Mouse (Mus musculus): ENCODE results near the gene Usp33. TPM values are rescaled to one million over a fixed set of nuclear protein-coding genes. Genes with fewer than 3 reads are reported as not detected.

Gene Usp33
- 1.3 and 13.8 TPM in 2 replicates for polyA plus RNA-seq (2012; ENCODE audit: low replicate concordance)

DNA sequence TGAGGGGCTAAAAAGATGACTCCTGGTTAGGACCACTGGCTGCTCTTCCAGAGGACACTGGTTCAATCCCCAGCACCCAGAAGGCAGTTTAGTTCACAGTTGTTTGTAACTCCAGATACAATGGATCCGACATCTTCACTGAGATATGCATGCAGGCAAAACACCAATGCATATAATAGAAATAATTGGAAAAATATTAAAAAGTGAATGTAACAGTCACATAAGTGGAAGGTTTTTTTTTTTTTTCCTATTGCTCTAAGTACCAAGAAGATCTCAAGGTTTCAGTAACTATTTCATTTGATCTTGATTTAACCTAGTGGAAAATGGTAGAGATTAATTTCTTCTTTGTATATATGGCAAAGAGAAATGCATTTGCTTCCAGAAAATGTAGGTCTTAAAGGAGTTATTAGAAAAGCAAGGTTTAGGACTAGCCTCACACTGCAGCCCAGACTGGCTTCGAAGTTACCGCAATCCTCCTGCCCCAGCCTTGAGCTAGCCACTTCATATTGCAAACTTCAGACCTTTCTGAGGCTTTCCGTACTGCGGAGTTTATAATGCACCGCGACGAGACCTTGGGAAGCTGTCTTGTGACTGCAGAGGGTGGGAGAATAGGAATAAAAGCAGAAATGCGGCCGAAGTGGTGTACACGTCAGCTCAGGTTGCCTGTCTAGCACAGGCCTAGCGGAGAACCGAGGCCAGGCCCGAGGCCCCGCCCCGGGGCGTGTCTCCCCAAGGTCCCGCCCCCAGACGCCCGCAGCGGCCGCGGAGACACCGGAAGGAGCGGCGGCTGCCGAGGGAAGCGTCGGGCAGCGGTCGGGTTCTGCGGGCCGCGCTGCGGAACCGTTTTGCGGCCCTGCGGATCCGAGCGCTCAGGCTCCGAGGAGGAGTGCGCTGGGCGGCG, at the start of gene Usp33:
Usp33 (plus strand) TSS at position 747 of the 901 bp plus-strand sequence.

DNA sequence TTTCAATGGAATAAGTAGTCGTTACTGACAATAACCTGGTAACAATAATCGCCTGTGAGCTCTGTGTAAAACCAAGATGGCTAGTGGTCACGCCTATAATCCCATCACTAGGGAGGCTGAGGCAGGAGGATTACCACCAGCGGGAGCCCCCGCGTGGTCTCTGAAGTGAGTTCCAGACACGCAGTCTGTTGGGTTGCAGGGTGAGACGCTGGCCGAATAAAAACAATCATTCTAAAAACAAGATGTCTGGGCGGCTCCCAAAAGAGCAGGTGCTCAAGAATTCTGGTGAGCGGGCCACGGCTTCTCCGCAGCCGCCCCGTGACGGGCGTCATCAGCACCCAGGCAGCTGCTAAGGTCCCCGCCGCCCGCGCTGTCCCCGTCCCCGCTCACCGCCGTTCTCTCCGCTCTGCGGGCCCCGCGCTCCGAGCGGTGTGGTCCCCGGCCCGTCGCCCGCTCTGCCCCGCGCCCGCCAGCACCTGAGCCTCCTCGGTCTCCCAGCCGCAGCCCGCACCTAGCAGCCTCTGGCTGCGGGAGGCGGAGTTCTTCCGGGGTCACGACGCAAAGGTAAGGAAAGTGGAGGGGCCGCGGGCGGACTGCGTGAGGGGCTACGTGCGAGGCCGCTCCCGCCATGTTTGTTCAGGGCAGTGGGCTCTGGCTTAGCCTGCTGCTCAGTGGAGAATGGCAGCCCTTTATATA, 6.3 kb upstream of the Usp33 start, which contains the start of gene Miga1:
Miga1 (minus strand) TSS at position 546 of the 696 bp plus-strand sequence.

DNA sequence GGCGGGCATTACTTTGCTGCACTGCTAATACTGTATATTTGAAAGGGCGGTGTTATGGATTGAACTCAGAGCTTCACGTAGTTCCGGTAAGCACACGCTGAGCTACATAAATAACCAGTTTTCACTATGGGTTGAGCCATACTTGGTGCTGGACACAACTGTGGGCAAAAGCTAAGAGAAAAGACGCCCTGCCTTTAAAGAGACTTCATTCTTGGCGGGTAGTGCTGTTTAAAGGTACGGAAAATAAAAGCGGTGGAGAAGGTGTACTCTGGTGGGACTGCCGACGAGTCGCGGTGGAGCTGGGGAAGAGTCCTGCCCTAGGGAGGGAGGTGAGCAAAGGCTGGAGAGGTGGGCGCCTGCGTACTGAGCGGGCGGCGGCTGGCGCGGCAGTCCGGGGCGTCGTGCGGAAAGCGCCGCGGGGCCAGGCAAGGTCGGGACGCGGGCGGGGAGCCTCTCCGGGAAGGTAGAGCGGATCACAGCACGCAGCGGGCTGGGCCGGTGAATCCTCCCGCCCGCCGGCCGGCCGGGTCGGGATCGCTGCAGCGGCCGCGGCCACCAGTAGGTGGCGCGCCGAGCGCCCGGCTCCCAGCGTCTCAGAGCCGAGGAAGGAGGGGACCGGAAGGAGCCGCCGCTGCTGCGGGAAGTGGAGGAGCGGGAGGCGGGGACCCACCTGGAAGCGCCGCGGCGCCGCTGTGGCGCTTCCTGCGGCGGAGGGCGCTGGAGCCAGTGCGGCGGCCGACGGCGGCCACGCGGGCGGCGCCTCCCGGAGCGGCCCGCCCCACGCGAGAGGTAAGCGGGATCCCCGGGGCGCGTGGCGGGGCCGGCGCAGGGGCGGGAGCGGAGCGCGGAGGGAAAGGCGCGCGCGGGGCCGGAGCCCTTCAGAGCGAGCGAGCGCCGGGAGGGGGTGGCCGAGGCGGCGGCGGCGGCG, 49.3 kb downstream of the Usp33 start, which contains the start of gene Zzz3:
Zzz3 (plus strand) TSS at position 124 of the 928 bp plus-strand sequence.

Other genes with a start within 250 kb of the Usp33 start
- gene Gipc2, start 180.2 kb upstream of the Usp33 start, polyA plus RNA-seq (2012; ENCODE audit: low replicate concordance), result not detected in 2 replicates
- 1.7 and 4.6 TPM in 2 replicates for gene Dnajb4, start 136.2 kb upstream of the Usp33 start, polyA plus RNA-seq (2012; ENCODE audit: low replicate concordance)
- 498 and 978 TPM in 2 replicates for gene Fubp1, start 136.1 kb upstream of the Usp33 start, polyA plus RNA-seq (2012; ENCODE audit: low replicate concordance)
- 0.34 TPM in 1 of 2 replicates, not detected in the other for gene Nexn, start 80.1 kb upstream of the Usp33 start, polyA plus RNA-seq (2012; ENCODE audit: low replicate concordance)
- 14.8 and 33.1 TPM in 2 replicates for gene Miga1, start 6.1 kb upstream of the Usp33 start, polyA plus RNA-seq (2012; ENCODE audit: low replicate concordance)
- 5.2 and 6.6 TPM in 2 replicates for gene Zzz3, start 49.0 kb downstream of the Usp33 start, polyA plus RNA-seq (2012; ENCODE audit: low replicate concordance)

Measured in hematopoietic multipotent progenitor cell, adult 10-12 weeks (in vitro differentiated cells).